Mouse (Mus musculus) spleen, adult 18-20 months (tissue): ENCODE measurements around the gene Lig1.
A peak's percentile ranks its signal among the peaks of the same experiment; 100 is the strongest.
"Not testable (repeated sequence)": the region's sequence is repeated elsewhere in the genome, so short reads cannot be mapped to it uniquely, and the experiment has no call there.

Experiments used
- DNase-seq, 2 experiments: peaks; one replicate each; pipeline ENCODE4 v3.0.0; 2022; ENCODE audit warnings: mixed read lengths in 2 of 2

Gene Lig1

GRCm38 (mm10) chr7:13277081-13277480 lies at the start of gene Lig1:
Gene Lig1, plus strand, starts transcription at chr7:13277283.
- DNase-seq, result no peak

DNA sequence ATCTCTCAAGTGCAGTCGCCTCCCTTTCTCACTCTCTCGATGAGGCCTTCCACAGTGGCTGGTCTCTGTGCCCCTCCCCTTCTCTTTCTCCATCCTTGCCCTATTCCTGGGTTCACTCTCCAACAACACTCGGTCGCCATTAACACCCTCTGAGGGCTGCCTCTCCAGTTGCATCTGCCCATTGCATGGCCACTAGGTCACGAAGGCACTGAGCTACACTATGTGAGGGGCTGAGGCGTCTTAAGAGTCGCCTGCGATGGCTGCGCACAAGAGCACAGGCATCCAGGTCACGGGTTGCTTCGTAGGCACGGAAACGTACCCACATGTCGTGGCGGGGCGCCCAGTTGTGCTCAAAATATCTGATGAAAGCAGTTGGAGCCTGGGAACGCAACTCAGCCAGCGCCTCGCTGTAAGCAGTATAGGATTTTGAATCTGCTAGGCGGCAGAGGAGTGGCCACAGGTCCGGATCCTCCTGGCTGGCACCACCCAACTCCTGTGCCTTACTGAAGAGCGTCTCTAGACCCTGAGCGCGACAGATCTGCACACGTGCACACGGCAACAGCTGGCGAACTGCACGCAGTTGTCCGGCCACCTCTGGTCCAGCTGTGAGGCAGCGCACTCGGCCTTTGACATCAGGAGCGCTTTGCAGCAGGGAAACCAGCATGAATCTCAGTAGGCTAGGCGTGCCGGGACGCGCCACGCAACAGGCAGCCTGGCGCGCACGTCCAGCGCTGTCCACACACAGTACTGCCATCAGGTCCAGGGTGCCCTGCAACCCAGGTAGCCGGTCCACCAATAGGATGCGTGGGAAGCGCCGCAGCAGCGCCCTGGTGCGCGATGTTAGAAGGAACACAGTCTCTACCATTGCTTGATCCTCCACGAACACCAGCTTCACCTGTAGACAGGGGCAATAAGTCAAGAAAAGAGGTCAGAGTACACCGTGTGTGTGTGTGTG lies 16.1 kb upstream of the Lig1 start:
- DNase-seq, result no peak

GRCm38 (mm10) chr7:13263851-13264250 lies 13.2 kb upstream of the Lig1 start:
- no peak for DNase-seq

DNA sequence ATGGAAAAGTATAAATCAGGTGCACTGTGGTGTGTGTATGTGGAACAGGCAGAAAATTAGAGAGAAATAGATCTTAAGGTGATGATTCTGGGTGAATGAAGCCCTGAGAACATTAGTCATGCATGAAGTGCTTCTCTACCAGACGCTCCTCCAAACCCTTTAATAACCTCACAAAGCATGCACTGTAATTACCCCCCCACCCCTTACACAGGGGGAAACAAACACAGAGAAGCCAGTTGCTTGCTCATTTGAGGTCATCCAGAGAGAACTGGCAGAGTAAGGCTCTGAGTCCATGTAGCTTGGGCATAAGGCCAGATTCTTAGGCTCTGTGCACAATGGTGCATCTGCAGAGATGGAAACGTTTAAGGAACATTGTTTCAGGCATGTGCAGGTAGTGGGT lies 12.7 kb upstream of the Lig1 start:
- no peak for DNase-seq

DNA sequence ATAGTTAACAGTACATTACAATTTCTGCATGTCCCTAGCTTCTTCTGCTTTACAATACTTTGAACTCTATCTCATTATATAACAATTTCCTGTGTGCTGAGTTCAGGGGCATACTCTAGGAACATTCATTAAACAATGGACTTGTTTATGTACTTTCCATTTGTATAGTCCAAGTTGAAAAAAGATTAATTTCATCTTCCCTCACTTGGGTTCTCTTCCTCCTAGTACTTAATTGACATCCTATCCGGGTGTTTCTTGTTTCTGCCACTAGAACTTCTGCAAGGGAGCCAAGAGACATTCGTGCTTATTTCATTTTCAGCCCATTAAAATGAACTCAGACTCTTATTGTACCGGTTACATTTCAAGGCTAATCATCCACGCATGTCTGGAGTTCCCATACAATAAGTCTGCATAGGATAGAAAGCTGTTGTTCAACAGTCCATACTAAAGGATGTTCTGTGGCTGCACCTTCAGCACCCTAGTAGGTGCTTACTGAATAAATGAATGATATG lies 8.3 kb upstream of the Lig1 start:
- no peak for DNase-seq

- no peak for DNase-seq
Measured at GRCm38 (mm10) chr7:13269394-13269793, 7.7 kb upstream of the Lig1 start.

- DNase-seq, result no peak
Measured at GRCm38 (mm10) chr7:13271704-13272103, 5.4 kb upstream of the Lig1 start.

DNA sequence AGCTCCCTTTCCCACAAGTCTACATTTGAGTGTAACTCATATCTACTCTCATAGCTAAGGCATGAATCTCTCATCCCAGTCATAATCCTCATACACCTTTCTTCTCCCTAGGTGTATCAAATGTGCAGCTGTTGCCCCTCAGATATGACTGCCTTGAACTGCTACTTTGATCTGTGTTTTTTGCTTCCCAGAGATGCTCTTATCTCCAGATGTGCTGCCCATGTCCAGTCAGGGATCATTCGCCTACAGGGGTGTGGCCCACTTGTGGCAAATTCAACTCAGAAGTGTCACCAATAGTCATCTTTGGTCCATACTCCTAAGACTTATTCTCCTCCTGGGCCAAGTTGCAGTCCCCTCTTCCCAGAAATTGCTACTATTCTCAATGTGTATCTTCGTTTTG lies 750 bp downstream of the Lig1 start:
- no peak for DNase-seq

- DNase-seq, result peak; percentile 85 to 93
Measured at GRCm38 (mm10) chr7:13278308-13278891, 1.3 kb downstream of the Lig1 start, which contains the start of gene Zswim9. Gene Zswim9, minus strand, starts transcription at chr7:13278721.

GRCm38 (mm10) chr7:13278957-13279356 lies 1.9 kb downstream of the Lig1 start:
- not testable (repeated sequence) for DNase-seq

DNA sequence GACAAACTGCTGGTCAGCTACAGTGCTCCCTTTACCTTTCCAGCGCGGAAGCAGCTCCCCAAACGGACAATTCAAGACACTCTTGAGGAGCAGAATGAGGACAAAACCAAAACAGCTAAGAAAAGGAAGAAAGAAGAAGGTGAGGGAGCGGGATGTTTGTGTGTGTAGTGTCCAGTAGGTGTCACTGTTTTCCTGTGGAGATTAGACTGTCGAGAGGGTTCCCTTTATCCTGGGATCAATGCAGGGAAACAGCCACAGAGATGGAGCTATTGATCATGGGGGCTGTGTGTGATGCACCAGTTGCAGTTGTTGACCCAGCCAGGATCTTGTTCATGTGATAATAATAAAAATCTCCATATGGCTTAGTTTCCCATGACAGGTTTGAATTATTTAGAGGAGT lies 11.5 kb downstream of the Lig1 start:
- no peak for DNase-seq

GRCm38 (mm10) chr7:13290041-13290675 lies 13.1 kb downstream of the Lig1 start:
- DNase-seq, result no peak

DNA sequence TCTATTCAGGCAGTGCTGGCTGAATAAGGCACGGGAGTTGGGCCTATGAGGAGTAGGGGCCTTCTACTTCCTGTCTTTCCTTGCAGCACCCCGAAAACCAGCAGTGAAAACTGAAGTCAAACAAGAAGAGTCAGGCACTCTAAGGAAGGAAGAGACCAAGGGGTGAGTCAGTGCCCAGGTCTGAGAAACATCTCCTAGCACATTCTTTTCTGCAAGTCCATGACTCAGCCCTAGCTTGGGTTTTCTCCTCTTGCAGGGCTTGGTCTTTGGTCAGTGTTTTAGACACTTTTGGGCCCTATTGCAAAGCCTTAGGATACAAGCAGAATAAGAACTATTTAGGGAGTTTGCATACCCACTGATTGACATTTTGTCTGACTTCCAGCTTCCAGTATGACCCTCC lies 14.3 kb downstream of the Lig1 start:
- no peak for DNase-seq

- no peak for DNase-seq
Measured at GRCm38 (mm10) chr7:13293878-13294855, 17.1 kb downstream of the Lig1 start.

DNA sequence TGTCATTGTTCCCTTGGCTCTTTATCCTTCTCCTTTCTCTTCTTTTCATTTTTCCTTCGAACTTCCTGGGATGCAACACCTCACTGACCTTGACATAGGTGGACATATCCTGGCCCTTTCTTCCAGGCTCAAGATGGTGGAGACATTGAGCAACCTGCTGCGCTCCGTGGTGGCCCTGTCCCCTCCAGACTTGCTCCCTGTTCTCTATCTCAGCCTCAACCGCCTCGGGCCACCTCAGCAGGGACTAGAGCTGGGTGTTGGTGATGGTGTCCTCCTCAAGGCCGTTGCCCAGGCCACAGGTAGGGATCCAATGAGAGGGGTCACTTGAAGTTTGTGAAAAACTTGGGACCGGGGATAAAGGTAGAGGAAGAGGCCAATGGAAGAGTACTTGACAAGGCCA lies 18.2 kb downstream of the Lig1 start:
- DNase-seq, result no peak

DNA sequence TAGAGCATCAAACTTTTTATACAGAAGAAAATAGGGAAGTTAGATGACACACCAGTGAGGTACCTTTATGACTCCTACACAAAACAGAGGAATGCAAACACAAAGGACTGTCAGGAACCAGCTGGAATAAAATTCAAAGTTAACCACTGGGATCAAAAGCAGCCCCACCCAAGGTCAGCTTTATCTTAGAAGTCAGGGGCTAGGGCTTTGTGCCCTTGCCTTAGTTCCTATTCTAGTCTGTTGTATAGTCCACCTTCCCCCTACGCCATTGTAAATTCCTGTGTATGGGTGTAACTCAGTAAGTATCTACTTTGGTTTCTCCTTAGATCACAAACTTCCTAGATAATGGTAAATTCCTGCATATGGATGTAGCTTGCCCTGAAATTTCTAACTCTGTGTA lies 20.6 kb downstream of the Lig1 start:
- DNase-seq, result no peak

- no peak for DNase-seq
Measured at GRCm38 (mm10) chr7:13298821-13299220, 21.7 kb downstream of the Lig1 start.

DNA sequence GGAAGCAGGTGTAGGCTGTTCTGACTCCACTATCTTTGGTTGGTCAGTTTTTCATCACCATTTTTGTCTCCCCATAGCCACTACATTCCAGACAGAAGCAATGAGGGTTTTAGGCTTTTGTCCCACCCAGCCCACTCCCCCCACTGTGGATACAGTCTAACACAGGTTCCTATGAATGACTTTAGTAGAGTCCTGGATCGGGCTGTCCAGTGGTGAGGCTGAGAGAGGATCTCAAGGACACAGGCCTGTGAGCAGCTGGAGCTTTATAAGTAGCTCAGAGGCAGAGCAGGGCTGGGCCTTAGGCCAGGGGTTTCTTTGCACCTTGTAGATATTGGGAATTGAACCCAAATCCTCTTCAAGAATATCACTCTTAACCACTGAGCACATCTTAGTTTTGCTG lies 24.6 kb downstream of the Lig1 start:
- DNase-seq, result no peak

- DNase-seq, result peak; percentile 10 to 20
Measured at GRCm38 (mm10) chr7:13302780-13303179, 25.7 kb downstream of the Lig1 start.

DNA sequence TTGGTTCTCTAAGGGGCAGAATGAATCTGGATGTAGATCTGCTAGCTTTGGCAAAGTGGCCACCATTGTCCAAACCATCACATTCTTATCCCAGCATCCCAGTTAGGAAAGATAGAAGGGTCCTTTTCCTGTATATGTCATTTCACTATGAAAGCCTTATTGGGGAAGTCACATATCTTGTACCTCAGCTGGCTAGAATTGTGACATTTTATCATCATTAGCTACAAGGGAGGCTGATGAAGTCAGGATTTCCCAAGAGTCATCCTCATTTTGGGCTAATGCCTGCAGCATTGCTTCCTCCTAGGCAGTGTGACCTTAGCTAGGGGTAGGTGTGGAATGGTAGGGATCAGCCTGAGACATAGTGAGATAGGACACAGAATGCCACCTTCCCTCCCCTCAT lies 26.3 kb downstream of the Lig1 start:
- DNase-seq, result no peak

DNA sequence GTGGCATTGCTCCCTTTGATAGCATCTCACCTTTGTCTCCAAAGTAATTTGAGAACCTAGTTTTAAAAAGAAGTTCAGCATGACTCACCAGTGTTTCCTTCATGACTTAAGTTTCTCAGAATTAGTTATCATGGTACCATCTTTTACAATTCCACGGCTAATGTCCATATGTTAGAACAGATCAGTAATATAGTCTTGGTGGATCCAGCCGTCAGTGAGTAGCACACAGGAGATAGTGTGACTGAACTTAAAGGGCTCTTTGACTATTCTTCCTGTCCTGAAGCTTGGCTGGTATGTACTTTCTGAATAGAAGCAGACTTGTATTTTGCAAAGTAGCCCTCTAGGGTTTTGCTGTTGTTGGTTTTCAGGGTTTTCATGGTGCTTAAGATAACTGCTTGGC lies 32.3 kb downstream of the Lig1 start:
- no peak for DNase-seq

GRCm38 (mm10) chr7:13310493-13311199 lies 33.6 kb downstream of the Lig1 start:
- no peak for DNase-seq
